Mouse (Mus musculus) embryonic fibroblast, embryonic 13.5 days (primary cell): Measurements from ENCODE around the gene Tsc22d4.

ENCODE experiments used
- CTCF ChIP-seq: IDR thresholded peaks from 2 replicates; pipeline ENCODE4 v1.5.1; 2011; ENCODE audit warnings: mild to moderate bottlenecking, control low read depth, low read length, moderate library complexity, borderline replicate concordance; ENCODE audit not compliant: insufficient read depth
- POLR2A ChIP-seq: IDR thresholded peaks from 2 replicates; pipeline ENCODE4 v1.6.1; 2011; ENCODE audit warnings: low read depth, mild to moderate bottlenecking, control low read depth, low read length, moderate library complexity

DNA sequence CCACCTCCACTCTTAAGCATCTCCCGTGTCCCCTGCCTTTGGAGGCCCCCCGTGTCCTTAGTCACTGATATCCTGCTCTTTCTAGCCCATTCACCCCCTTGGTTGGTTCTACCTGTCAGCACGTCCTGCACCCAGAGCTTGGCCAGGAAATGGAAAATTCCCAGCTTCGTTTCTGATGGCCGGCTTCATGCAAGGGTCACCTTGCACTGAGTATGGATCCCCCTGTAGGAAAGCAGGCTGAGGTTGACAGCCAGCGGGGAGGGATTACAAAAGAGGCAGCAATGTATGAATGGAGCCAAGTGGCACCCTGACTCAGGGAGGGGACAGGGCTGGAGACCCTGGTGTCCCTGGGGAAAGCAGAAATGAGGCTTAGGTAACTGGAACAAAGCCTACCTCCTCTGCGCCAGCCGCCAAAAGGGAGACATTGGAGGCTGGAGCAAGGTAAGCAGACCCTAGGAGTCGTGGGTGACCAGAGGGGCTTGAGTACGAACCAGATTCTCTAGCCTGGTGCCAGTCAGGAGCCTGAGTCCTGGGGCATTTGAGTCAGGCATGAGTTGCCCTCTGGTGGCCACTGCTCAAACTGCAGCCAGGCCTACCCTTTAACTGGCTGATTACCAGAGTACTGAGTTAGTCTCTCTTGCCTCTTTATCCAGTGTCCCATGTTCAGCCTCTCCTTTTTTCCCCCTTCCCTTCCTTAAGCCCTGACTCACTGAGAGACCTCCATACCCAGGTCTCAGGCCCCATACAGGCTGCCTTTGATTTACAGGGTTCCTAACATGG lies 11.5 kb downstream of the Tsc22d4 start:
- TF ChIP-seq CTCF, result peak; percentile 80
- TF ChIP-seq POLR2A, result no peak
